Mouse (Mus musculus): ENCODE measurements around the gene Ythdf2. TPM values are rescaled to one million over a fixed set of nuclear protein-coding genes. Genes with fewer than 3 reads are reported as not detected.

Ythdf2 gene
- total and polyA plus RNA-seq, 3 experiments: 80.4 to 979 (median 103) TPM

DNA sequence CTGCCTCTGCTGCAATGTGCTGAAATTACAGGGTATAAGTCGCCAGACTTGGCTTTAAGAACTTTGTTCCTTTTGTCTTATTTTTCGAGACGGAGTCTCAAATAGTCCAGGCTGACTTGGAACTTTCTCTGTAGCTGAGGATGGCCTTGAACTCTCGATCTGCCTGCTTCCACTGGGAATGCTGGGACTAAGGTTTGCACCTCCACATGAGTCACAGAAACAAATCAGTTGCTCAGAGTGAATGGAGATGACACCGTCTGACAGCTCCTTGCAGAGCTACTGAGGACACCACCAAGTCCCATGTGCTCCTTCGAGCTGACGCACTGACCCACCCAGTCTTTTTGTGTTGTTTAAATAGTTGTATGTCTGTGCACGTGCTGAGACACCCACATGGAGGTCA, 41.0 kb upstream of the Ythdf2 start:
- Histone ChIP-seq H3K9ac (ENCODE audit: control insufficient read depth, low read depth, low read length, poor library complexity, severe bottlenecking) (no peak overlapping the region), H3K4me1 (ENCODE audit: control insufficient read depth in 1 of 2, insufficient read depth in 2 of 2, low read length in 2 of 2) (peaks cover 3 to 18% of the 10 kb centered on the region in 2 experiments), H3K27ac (ENCODE audit: control insufficient read depth, low read depth, low read length) (peak overlapping the region; percentile 6; the same call in 1 of the 2 replicates), H3K79me2 (ENCODE audit: control insufficient read depth, insufficient read depth, low read length, poor library complexity) (peaks cover 13% of the 10 kb centered on the region), H3K36me3 (ENCODE audit: control insufficient read depth in 1 of 2, insufficient read depth in 2 of 2, low read length in 2 of 2) (peaks cover 0 to 14% of the 10 kb centered on the region in 2 experiments; a peak in 2 of 4 replicates), H3K27me3 (ENCODE audit: control insufficient read depth in 1 of 2, insufficient read depth in 2 of 2, low read length in 2 of 2) (no peaks in the 10 kb centered on the region), H3K9me3 (replicated peaks; ENCODE audit: insufficient read depth, low read length) (no peaks in the 10 kb centered on the region), H3K4me3 (ENCODE audit: control insufficient read depth in 1 of 2, insufficient read depth in 1 of 2, low read depth in 2 of 2, low read length in 2 of 2) (no peak overlapping the region)
- DNase-seq (ENCODE audit: low read depth, low spot score): no peak
- TF ChIP-seq KAT2A (conservative IDR thresholded peaks at IDR 0.05; ENCODE audit: low read depth, low read length) (no peak), NELFE (IDR thresholded peaks at IDR 0.05; ENCODE audit: low read depth, low read length) (no peak), TCF12 (IDR thresholded peaks at IDR 0.05; ENCODE audit: low read depth, low read length) (no peak), CHD1 (IDR thresholded peaks at IDR 0.05; ENCODE audit: low read depth, low read length) (no peak), SIN3A (IDR thresholded peaks at IDR 0.05; ENCODE audit: low read length) (no peak), HCFC1 (IDR thresholded peaks at IDR 0.05; ENCODE audit: low read depth, low read length) (no peak), SMC3 (IDR thresholded peaks at IDR 0.05; ENCODE audit: low read depth, low read length) (no peak), GABPA (IDR thresholded peaks at IDR 0.05; ENCODE audit: low read depth, low read length) (no peak), ELF1 (IDR thresholded peaks at IDR 0.05; ENCODE audit: low read depth, low read length) (no peak), MXI1 (IDR thresholded peaks at IDR 0.05; ENCODE audit: low read depth, low read length) (no peak), E2F4 (IDR thresholded peaks at IDR 0.05; ENCODE audit: borderline replicate concordance, low read depth, low read length) (no peak), BHLHE40 (IDR thresholded peaks at IDR 0.05; ENCODE audit: borderline replicate concordance, low read depth, low read length) (no peak), ZC3H11A (IDR thresholded peaks at IDR 0.05; ENCODE audit: low read depth, low read length) (no peak), MEF2A (IDR thresholded peaks at IDR 0.05; ENCODE audit: extremely low read depth, insufficient replicate concordance, low read depth, low read length, poor library complexity, severe bottlenecking) (no peak), UBTF (IDR thresholded peaks at IDR 0.05; ENCODE audit: borderline replicate concordance, insufficient read depth, low read depth, low read length) (no peak), POLR2A (IDR thresholded peaks at IDR 0.05; ENCODE audit: control insufficient read depth in 1 of 2, insufficient read depth in 1 of 2, low read depth in 1 of 2, low read length in 2 of 2, poor library complexity in 1 of 2) (no peak), NRF1 (IDR thresholded peaks at IDR 0.05; ENCODE audit: insufficient read depth, low read depth, low read length, poor library complexity, severe bottlenecking) (no peak), MAFK (IDR thresholded peaks at IDR 0.05; ENCODE audit: borderline replicate concordance, low read depth, low read length) (no peak), CHD2 (IDR thresholded peaks at IDR 0.05; ENCODE audit: low read length) (no peak), POLR2AphosphoS5 (IDR thresholded peaks at IDR 0.05; ENCODE audit: borderline replicate concordance, low read depth, low read length) (no peak)

GRCm38 (mm10) chr4:132251596-132251995, 39.5 kb upstream of the Ythdf2 start:
- TF ChIP-seq TCF12 (IDR thresholded peaks at IDR 0.05; ENCODE audit: low read depth, low read length) (no peak), USF1 (IDR thresholded peaks at IDR 0.05; ENCODE audit: low read depth, low read length) (no peak), UBTF (IDR thresholded peaks at IDR 0.05; ENCODE audit: borderline replicate concordance, insufficient read depth, low read depth, low read length) (no peak), TBP (IDR thresholded peaks at IDR 0.05; ENCODE audit: low read depth, low read length) (no peak), RCOR1 (IDR thresholded peaks at IDR 0.05; ENCODE audit: low read depth, low read length) (no peak), SMC3 (IDR thresholded peaks at IDR 0.05; ENCODE audit: low read depth, low read length) (no peak), E2F4 (IDR thresholded peaks at IDR 0.05; ENCODE audit: borderline replicate concordance, low read depth, low read length) (no peak), ZC3H11A (IDR thresholded peaks at IDR 0.05; ENCODE audit: low read depth, low read length) (no peak), KAT2A (conservative IDR thresholded peaks at IDR 0.05; ENCODE audit: low read depth, low read length) (no peak), CHD1 (IDR thresholded peaks at IDR 0.05; ENCODE audit: low read depth, low read length) (no peak), POLR2AphosphoS2 (IDR thresholded peaks at IDR 0.05; ENCODE audit: low read length) (no peak), ELF1 (IDR thresholded peaks at IDR 0.05; ENCODE audit: low read depth, low read length) (no peak), MYC (IDR thresholded peaks at IDR 0.05; ENCODE audit: low read depth, low read length) (no peak), CHD2 (IDR thresholded peaks at IDR 0.05; ENCODE audit: low read length) (no peak), MAZ (IDR thresholded peaks at IDR 0.05; ENCODE audit: low read depth, low read length) (no peak), BHLHE40 (IDR thresholded peaks at IDR 0.05; ENCODE audit: borderline replicate concordance, low read depth, low read length) (no peak), SIN3A (IDR thresholded peaks at IDR 0.05; ENCODE audit: low read length) (no peak), ZKSCAN1 (IDR thresholded peaks at IDR 0.05; ENCODE audit: low read depth, low read length) (no peak), JUND (IDR thresholded peaks at IDR 0.05; ENCODE audit: low read depth, low read length) (no peak), CTCF (IDR thresholded peaks at IDR 0.05 in 2 of 3, conservative IDR thresholded peaks at IDR 0.05 in 1 of 3; ENCODE audit: control insufficient read depth in 1 of 3, insufficient read depth in 1 of 3, low read depth in 2 of 3, low read length in 3 of 3, poor library complexity in 1 of 3, severe bottlenecking in 1 of 3) (no peak)
- no peak overlapping the region for H3K9ac ChIP-seq (ENCODE audit: control insufficient read depth, low read depth, low read length, poor library complexity, severe bottlenecking)
- H3K4me1 ChIP-seq (ENCODE audit: control insufficient read depth in 1 of 2, insufficient read depth in 2 of 2, low read length in 2 of 2): peaks cover 5 to 18% of the 10 kb centered on the region in 2 experiments
- DNase-seq (ENCODE audit: low read depth, low spot score): no peak
- no peak overlapping the region for H3K4me3 ChIP-seq (ENCODE audit: control insufficient read depth in 1 of 2, insufficient read depth in 1 of 2, low read depth in 2 of 2, low read length in 2 of 2)
- no peaks in the 10 kb centered on the region for H3K27me3 ChIP-seq (ENCODE audit: control insufficient read depth in 1 of 2, insufficient read depth in 2 of 2, low read length in 2 of 2)
- peaks cover 8% of the 10 kb centered on the region for H3K79me2 ChIP-seq (ENCODE audit: control insufficient read depth, insufficient read depth, low read length, poor library complexity)
- peaks cover 3 to 17% of the 10 kb centered on the region in 2 experiments; a peak in 2 of 4 replicates for H3K36me3 ChIP-seq (ENCODE audit: control insufficient read depth in 1 of 2, insufficient read depth in 2 of 2, low read length in 2 of 2)
- H3K27ac ChIP-seq (ENCODE audit: control insufficient read depth, low read depth, low read length): no peak overlapping the region
- H3K9me3 ChIP-seq (replicated peaks; ENCODE audit: insufficient read depth, low read length): no peaks in the 10 kb centered on the region

Measured in MEL (cell line).